Mouse (Mus musculus): ENCODE measurements around the gene Rps18.

Rps18 gene

GRCm38 (mm10) chr17:33943454-33943853 lies 12.3 kb downstream of the Rps18 start:
- DNase-seq, result no peak

GRCm38 (mm10) chr17:33941381-33941780 lies 14.4 kb downstream of the Rps18 start:
- DNase-seq, result no peak

- no peak for DNase-seq
Measured at GRCm38 (mm10) chr17:33940981-33941380, 14.8 kb downstream of the Rps18 start.

GRCm38 (mm10) chr17:33940206-33940805 lies 15.5 kb downstream of the Rps18 start, which contains the start of the genes Pfdn6 and Wdr46:
Gene Pfdn6 (minus strand): TSS chr17:33940343.
Gene Wdr46 (plus strand): TSS chr17:33940660.
- DNase-seq, result peak; percentile 87

GRCm38 (mm10) chr17:33938783-33939182 lies 17.0 kb downstream of the Rps18 start:
- no peak for DNase-seq

- DNase-seq, result no peak
Measured at GRCm38 (mm10) chr17:33936993-33937392, 18.8 kb downstream of the Rps18 start.

GRCm38 (mm10) chr17:33935422-33936055 lies 20.3 kb downstream of the Rps18 start:
- DNase-seq, result no peak

GRCm38 (mm10) chr17:33932970-33933369 lies 22.8 kb downstream of the Rps18 start:
- no peak for DNase-seq

GRCm38 (mm10) chr17:33932448-33932847 lies 23.4 kb downstream of the Rps18 start:
- DNase-seq, result no peak

GRCm38 (mm10) chr17:33931947-33932346 lies 23.9 kb downstream of the Rps18 start:
- peak; percentile 60 for DNase-seq

GRCm38 (mm10) chr17:33931159-33931866 lies 24.5 kb downstream of the Rps18 start:
- DNase-seq, result peak; percentile 72

- DNase-seq, result peak; percentile 81
Measured at GRCm38 (mm10) chr17:33930280-33931158, 25.3 kb downstream of the Rps18 start.

- DNase-seq, result peak; percentile 93
Measured at GRCm38 (mm10) chr17:33929371-33930279, 26.2 kb downstream of the Rps18 start, which contains the start of gene Rgl2. Gene Rgl2 (plus strand): TSS chr17:33929543.

- DNase-seq, result peak; percentile 55
Measured at GRCm38 (mm10) chr17:33928251-33928947, 27.4 kb downstream of the Rps18 start.

- DNase-seq, result peak; percentile 50
Measured at GRCm38 (mm10) chr17:33926207-33926932, 29.4 kb downstream of the Rps18 start.

- peak; percentile 51 for DNase-seq
Measured at GRCm38 (mm10) chr17:33925406-33926116, 30.2 kb downstream of the Rps18 start.

GRCm38 (mm10) chr17:33924577-33925283 lies 31.1 kb downstream of the Rps18 start:
- DNase-seq, result peak; percentile 40

- DNase-seq, result peak; percentile 35
Measured at GRCm38 (mm10) chr17:33921361-33921760, 34.4 kb downstream of the Rps18 start.
